Mouse (Mus musculus): ENCODE measurements at regions not wholly inside any gene's neighbourhood (a gene's known extent, or its start where the extent isn't known, plus 50 kb on each side); places are given as distances from the start of the nearest gene placed in this dataset.
A peak's percentile ranks its signal among the peaks of the same experiment; 100 is the strongest.

GRCm38 (mm10) chr2:117743901-117744300, 367.8 kb upstream of the Thbs1 start:
- DNase-seq, result peak; percentile 59

GRCm38 (mm10) chr2:117745767-117746166, 365.9 kb upstream of the Thbs1 start:
- DNase-seq, result peak; percentile 51

DNA sequence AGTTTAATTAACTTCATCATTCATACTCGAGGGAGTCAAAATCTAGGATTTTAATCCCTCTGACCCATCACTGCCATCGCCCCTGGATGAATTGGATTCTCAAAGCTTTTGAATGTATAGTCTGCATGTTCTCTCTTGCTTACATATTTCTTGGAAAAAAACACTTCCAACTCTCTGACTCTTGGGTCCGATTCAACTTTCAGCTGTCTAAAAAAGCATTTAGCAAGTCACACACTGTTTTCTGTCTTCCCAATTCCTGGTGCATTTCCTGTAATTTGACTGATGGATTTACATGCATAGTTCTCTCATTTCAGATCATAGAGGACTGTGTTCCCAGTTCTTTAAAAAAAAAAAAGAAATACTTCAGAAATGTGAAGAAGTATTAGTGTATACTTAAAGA, 364.5 kb upstream of the Thbs1 start:
- DNase-seq, result no peak

- DNase-seq, result peak; percentile 50
Observed at GRCm38 (mm10) chr2:117748892-117749291, 362.8 kb upstream of the Thbs1 start.

GRCm38 (mm10) chr2:117759491-117760013, 352.1 kb upstream of the Thbs1 start:
- no peak for DNase-seq

- no peak for DNase-seq
Observed at GRCm38 (mm10) chr2:117763631-117764030, 348.0 kb upstream of the Thbs1 start.

DNA sequence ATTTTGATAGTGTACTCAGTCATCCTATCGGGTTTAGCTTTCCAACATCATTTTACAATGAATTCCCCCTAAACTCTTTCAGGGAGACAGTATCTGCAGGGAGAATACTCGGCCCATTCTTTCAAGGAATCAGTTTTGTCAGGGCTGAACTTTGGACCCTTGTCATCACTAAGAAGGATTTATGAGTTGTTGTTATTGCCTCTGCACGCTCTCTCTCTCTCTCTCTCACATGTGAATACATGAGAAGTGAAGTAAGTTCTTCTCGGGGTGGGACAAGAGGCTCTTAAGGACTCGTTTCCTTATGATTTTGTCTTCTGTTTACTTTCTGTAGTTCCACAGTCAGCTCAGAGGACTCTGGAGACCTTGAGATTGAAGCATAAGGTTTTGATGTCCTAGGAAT, 346.1 kb upstream of the Thbs1 start:
- DNase-seq, result no peak

DNA sequence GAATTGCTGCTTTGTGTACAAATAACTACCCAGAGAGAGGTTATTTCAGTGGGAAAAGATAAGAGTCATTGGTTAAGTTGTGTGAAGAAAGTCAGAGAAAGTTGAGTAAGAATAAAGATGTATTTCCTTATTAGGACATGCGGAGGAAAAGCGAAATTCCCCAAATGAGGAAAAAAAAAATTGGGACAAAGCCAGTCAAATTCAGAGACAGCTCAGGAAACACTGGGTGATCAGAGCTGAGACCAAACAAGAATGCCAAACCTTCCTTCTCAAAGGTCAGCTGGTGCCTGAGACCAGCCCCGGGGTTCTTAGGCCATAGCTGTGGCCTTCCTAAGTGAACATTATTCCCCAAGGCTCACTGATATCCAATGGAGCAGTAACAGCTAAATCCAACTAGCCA, 345.2 kb upstream of the Thbs1 start:
- no peak for DNase-seq

GRCm38 (mm10) chr2:117769402-117770114, 342.1 kb upstream of the Thbs1 start:
- no peak for DNase-seq

DNA sequence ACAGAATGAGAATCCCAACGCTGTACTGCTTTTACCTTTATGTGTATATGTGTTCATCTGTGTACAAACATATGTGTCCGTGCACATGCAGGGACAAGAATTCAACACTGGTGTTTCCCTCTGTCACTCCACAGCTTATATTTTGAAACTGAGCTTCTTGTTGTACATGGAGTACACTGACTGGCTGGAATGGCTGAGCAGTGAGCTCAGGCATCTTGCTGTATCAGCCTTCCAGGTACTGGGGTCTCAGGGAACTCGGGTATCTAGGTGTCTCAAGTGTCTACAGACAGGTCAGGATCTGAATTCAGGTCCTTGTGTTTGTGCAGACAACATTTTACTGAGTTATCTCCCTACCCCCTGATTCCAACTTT, 341.6 kb upstream of the Thbs1 start:
- no peak for DNase-seq

DNA sequence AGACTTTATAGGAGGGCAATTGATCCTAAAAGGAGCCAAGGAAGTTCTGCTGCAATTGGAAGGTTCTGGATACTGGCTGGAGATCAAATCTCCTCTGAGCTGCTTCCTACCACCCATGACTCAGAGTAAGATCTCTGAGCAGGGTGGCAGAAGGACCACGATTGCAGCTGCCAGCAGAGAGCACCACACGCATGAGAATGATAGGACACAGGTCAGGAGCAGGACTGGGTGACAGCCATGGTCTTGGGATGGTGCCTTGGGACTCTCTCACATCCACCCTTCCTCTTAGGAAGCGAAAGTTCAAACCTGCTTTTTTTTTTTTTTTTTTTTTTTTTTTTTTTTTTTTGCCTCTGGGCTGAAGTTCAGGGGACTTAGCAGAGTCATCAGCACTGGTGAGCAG, 331.4 kb upstream of the Thbs1 start:
- peak; percentile 60 for DNase-seq

GRCm38 (mm10) chr2:117780816-117781215, 330.9 kb upstream of the Thbs1 start:
- DNase-seq, result peak; percentile 32

DNA sequence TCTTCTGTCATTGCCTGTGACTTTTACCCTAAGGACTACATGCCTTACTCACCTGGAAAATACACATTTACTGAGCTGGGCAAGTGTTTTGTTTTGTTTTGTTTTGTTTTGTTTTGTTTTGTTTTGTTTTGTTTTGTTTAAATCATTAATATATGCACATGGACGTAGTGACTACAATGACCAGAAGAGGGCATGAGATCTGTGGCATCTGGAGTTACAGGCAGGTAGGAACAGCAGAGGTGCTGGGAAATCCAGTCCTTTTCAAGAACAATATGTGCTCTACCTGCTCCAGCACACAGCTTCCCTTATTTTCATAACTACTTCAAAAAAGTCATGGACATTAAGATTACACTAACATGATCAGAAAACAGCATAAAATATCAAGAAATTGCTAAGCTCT, 324.4 kb upstream of the Thbs1 start:
- DNase-seq, result peak; percentile 51

DNA sequence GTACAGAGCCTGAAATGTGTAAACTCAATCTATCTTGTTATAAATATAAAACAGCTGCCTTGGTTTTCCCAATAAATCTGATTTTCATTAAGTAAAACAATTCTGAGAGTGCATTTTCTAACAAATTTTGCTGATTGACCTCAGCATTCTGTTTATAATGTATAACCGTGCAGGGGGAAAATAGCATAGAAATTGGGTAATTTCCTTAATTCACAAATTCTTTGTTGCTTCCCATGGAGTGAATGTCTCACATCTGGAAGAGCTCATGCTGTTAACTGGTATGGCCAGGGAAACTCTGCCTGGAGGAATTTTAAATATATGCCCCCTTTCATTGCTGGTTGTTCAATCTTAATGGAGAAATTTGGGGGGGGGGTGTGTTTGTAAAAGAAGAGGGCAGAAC, 317.4 kb upstream of the Thbs1 start:
- DNase-seq, result no peak

- no peak for DNase-seq
Observed at GRCm38 (mm10) chr2:117801946-117802600, 309.6 kb upstream of the Thbs1 start.

GRCm38 (mm10) chr2:117802686-117803085, 309.0 kb upstream of the Thbs1 start:
- peak; percentile 75 for DNase-seq

- DNase-seq, result no peak
Observed at GRCm38 (mm10) chr2:117804686-117805085, 307.0 kb upstream of the Thbs1 start.

GRCm38 (mm10) chr2:117807121-117807520, 304.6 kb upstream of the Thbs1 start:
- DNase-seq, result peak; percentile 21

- peak; percentile 34 for DNase-seq
Observed at GRCm38 (mm10) chr2:117811506-117811905, 300.2 kb upstream of the Thbs1 start.

GRCm38 (mm10) chr2:117811931-117812330, 299.7 kb upstream of the Thbs1 start:
- no peak for DNase-seq

GRCm38 (mm10) chr2:117819701-117820225, 291.9 kb upstream of the Thbs1 start:
- DNase-seq, result no peak

DNA sequence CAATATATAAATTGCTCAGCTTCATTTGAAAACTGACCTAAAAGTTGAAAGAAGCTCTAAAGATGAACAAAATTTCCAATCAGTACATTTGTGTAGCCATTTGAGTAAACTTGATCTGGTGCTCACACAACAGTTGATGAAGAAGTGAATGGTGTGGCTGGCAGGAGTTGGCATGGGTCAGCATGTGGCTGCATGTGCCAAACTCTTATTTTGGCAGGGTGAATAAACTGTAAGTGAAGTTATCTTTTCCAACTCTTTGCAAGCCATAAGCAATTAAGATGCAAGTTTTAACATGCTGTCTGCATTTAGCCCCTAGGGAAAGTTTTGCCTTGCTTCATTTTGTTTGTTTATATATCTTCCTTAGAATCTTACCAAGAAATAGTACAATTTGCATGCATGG, 291.0 kb upstream of the Thbs1 start:
- no peak for DNase-seq

- no peak for DNase-seq
Observed at GRCm38 (mm10) chr2:117825088-117825487, 286.6 kb upstream of the Thbs1 start.

- no peak for DNase-seq
Observed at GRCm38 (mm10) chr2:117827278-117827677, 284.4 kb upstream of the Thbs1 start.
